Mouse (Mus musculus): ENCODE results near the gene Olfr1109. TPM values are rescaled to one million over a fixed set of nuclear protein-coding genes. Genes with fewer than 3 reads are reported as not detected.

The Olfr1109 gene
- not detected for total RNA-seq (2021)
- long read RNA-seq, experiment 1 = 0 reads
- long read RNA-seq, experiment 2 = 0 reads

GRCm38 (mm10) chr2:87095908-87096307 lies at the start of gene Olfr1109:
Gene Olfr1109 (minus strand): TSS chr2:87096008.
- DNase-seq (ENCODE audit: low spot score in 2 of 2) = no peak

GRCm38 (mm10) chr2:87140200-87140599 lies 44.4 kb upstream of the Olfr1109 start, which contains the start of gene Olfr1110:
Gene Olfr1110 (minus strand): TSS chr2:87140300.
- no peak for DNase-seq (ENCODE audit: low spot score in 2 of 2)

- no peak for DNase-seq (ENCODE audit: low spot score in 2 of 2)
These were observed 18.7 kb upstream of the Olfr1109 start, which contains the start of gene Olfr259 for GRCm38 (mm10) chr2:87114467-87114866. Gene Olfr259 (minus strand): TSS chr2:87114567.

- no peak for DNase-seq (ENCODE audit: low spot score in 2 of 2)
These were observed 20.1 kb downstream of the Olfr1109 start, which contains the start of gene Olfr1107 for GRCm38 (mm10) chr2:87075717-87076116. Gene Olfr1107 (minus strand): TSS chr2:87075817.

GRCm38 (mm10) chr2:87052173-87052572 lies 43.6 kb downstream of the Olfr1109 start, which contains the start of gene Olfr1106:
Gene Olfr1106 (minus strand): TSS chr2:87052273.
- no peak for DNase-seq (ENCODE audit: low spot score in 2 of 2)

Other genes with a start within 250 kb of the Olfr1109 start
- not detected for gene Olfr1095, start 244.3 kb downstream of the Olfr1109 start, total RNA-seq (2021)
- gene Gm13723, start 221.2 kb downstream of the Olfr1109 start, total RNA-seq (2021) = not detected
- not detected for gene Olfr1097, start 203.8 kb downstream of the Olfr1109 start, total RNA-seq (2021)
- not detected for gene Olfr1098, start 171.5 kb downstream of the Olfr1109 start, total RNA-seq (2021)
- gene Olfr1099, start 135.3 kb downstream of the Olfr1109 start, total RNA-seq (2021) = not detected
- gene Olfr1100, start 116.1 kb downstream of the Olfr1109 start, total RNA-seq (2021) = not detected
- gene Olfr1101, start 104.8 kb downstream of the Olfr1109 start, total RNA-seq (2021) = not detected
- gene Olfr1102, start 97.6 kb downstream of the Olfr1109 start, total RNA-seq (2021) = not detected
- gene Olfr1104, start 68.9 kb downstream of the Olfr1109 start, total RNA-seq (2021) = not detected
- gene Olfr1105, start 59.5 kb downstream of the Olfr1109 start, total RNA-seq (2021) = not detected
- gene Olfr1106, start 43.7 kb downstream of the Olfr1109 start, total RNA-seq (2021) = not detected
- gene Olfr1107, start 20.2 kb downstream of the Olfr1109 start, total RNA-seq (2021) = not detected
- gene Olfr259, start 18.6 kb upstream of the Olfr1109 start, total RNA-seq (2021) = not detected
- gene Olfr1110, start 44.3 kb upstream of the Olfr1109 start, total RNA-seq (2021) = not detected
- gene Olfr1111, start 56.6 kb upstream of the Olfr1109 start, total RNA-seq (2021) = not detected
- gene Olfr1112, start 91.8 kb upstream of the Olfr1109 start, total RNA-seq (2021) = not detected
- gene Olfr1113, start 113.0 kb upstream of the Olfr1109 start, total RNA-seq (2021) = not detected
- gene Olfr1115, start 152.0 kb upstream of the Olfr1109 start, total RNA-seq (2021) = not detected
- gene Olfr1116, start 171.5 kb upstream of the Olfr1109 start, total RNA-seq (2021) = not detected
- not detected for gene Olfr1118, start 211.6 kb upstream of the Olfr1109 start, total RNA-seq (2021)

Measured in adrenal gland, adult 18-20 months (tissue).